Mouse (Mus musculus): ENCODE results near the gene Eps15. TPM values are rescaled to one million over a fixed set of nuclear protein-coding genes. Genes with fewer than 3 reads are reported as not detected.

Gene Eps15
- polyA plus RNA-seq, 1 experiment = 5.9 TPM

DNA sequence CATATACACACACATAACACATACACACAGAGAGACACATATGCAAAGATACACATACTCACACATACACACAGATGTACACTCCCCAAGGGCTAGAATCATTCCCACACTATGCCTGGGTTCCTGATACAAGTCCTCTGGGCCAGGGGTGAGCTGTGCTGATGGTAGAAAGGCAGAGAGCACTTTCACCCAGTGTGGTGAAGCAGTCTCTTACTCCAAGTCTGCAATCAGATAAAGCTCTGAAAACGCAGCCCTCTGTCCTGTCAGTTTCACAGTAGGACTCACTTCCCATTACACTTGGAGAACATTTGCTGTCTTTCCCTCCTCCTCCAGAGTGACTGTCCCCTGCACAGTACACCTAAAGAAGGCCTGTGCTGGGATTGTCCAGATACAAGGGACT lies 147.0 kb downstream of the Eps15 start:
- no peak for DNase-seq (ENCODE audit: low read depth in 1 of 2, low spot score in 2 of 2)
- H3K4me3 ChIP-seq (ENCODE audit: extremely low read depth, insufficient read depth, insufficient read length) = no peak overlapping the region
- 58% methylated on average over 1 of the region's 1 CpGs for WGBS
- H3K27ac ChIP-seq (ENCODE audit: insufficient read depth, low read length) = no peak overlapping the region
- no peaks in the 10 kb centered on the region for H3K4me1 ChIP-seq (ENCODE audit: control insufficient read depth, insufficient read depth, insufficient read length)
- H3K36me3 ChIP-seq (ENCODE audit: control insufficient read depth, insufficient read depth, low read length) = no peaks in the 10 kb centered on the region
- H3K27me3 ChIP-seq (ENCODE audit: control insufficient read depth, insufficient read depth, low read length) = no peaks in the 10 kb centered on the region
- TF ChIP-seq POLR2A (IDR thresholded peaks at IDR 0.05; ENCODE audit: low read depth, low read length) = no peak
- no peak for TF ChIP-seq CTCF (IDR thresholded peaks at IDR 0.05; ENCODE audit: extremely low read depth, insufficient read depth, insufficient read length, insufficient replicate concordance)

DNA sequence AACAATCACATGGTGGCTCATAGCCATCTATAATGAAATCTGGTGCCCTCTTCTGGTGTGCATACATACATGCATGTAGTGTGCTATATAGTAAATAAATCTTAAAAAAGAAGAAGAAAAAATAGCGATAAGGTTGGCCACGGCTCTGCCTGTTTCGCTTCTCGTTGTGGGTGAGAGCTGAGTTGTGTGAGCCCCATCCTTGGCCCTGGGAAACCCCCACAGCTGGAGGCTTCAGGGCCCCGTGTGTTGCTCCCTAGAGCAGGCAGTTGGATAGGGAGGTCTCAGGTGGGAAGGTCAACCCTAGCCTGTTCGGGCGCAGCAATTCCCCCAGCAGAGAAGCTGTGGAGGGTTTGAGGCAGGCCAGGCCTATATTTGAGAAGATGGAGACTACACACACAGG lies 150.2 kb downstream of the Eps15 start:
- DNase-seq (ENCODE audit: low read depth in 1 of 2, low spot score in 2 of 2) = no peak
- 61% methylated on average over 7 of the region's 7 CpGs for WGBS
- H3K27ac ChIP-seq (ENCODE audit: insufficient read depth, low read length) = no peak overlapping the region

GRCm38 (mm10) chr4:109430854-109431253 lies 150.8 kb downstream of the Eps15 start:
- H3K27me3 ChIP-seq (ENCODE audit: control insufficient read depth, insufficient read depth, low read length) = no peaks in the 10 kb centered on the region
- no peaks in the 10 kb centered on the region for H3K36me3 ChIP-seq (ENCODE audit: control insufficient read depth, insufficient read depth, low read length)
- 40% methylated on average over 13 of the region's 13 CpGs for WGBS
- DNase-seq (ENCODE audit: low read depth in 1 of 2, low spot score in 2 of 2) = peak; percentile 12 to 55
- no peak overlapping the region for H3K4me3 ChIP-seq (ENCODE audit: extremely low read depth, insufficient read depth, insufficient read length)
- no peak overlapping the region for H3K27ac ChIP-seq (ENCODE audit: insufficient read depth, low read length)
- peak; percentile 65; the same call in 1 of the 2 replicates for TF ChIP-seq CTCF (IDR thresholded peaks at IDR 0.05; ENCODE audit: extremely low read depth, insufficient read depth, insufficient read length, insufficient replicate concordance)
- TF ChIP-seq POLR2A (IDR thresholded peaks at IDR 0.05; ENCODE audit: low read depth, low read length) = no peak
- H3K4me1 ChIP-seq (ENCODE audit: control insufficient read depth, insufficient read depth, insufficient read length) = no peaks in the 10 kb centered on the region

More for the DNA sequence above, 150.2 kb downstream of the Eps15 start:
- no peaks in the 10 kb centered on the region for H3K36me3 ChIP-seq (ENCODE audit: control insufficient read depth, insufficient read depth, low read length)
- H3K4me1 ChIP-seq (ENCODE audit: control insufficient read depth, insufficient read depth, insufficient read length) = no peaks in the 10 kb centered on the region
- TF ChIP-seq CTCF (IDR thresholded peaks at IDR 0.05; ENCODE audit: extremely low read depth, insufficient read depth, insufficient read length, insufficient replicate concordance) (no peak), POLR2A (IDR thresholded peaks at IDR 0.05; ENCODE audit: low read depth, low read length) (no peak)
- no peak overlapping the region for H3K4me3 ChIP-seq (ENCODE audit: extremely low read depth, insufficient read depth, insufficient read length)
- H3K27me3 ChIP-seq (ENCODE audit: control insufficient read depth, insufficient read depth, low read length) = no peaks in the 10 kb centered on the region

DNA sequence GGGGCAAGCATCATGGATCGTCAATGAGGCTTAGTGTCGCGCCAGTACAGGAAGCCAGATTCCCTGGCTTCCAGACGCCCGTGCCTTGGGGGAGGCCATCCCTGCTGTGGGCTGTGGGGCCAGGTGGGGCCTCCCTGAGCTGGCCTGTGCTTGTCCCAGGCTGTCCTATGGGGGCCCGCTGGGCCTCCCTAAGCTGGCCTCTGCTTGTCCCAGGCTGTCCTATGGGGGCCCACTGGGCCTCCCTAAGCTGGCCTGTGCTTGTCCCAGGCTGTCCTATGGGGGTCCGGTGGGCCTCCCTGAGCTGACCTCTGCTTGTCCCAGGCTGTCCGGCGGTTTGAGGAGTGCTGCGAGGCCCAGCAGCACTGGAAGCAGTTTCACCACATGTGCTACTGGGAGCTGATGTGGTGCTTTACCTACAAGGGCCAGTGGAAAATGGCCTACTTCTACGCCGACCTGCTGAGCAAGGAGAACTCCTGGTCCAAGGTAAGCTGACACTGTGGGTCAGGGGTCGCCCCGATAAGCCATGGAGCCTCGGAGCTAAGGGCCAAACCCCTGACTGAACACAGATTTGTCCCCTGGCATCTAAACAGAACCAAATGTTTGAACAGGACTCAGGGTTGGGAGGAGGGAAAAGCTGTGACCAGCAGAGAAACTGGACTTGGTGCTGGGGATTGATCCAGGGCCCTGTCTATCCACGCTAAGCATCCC lies 152.8 kb downstream of the Eps15 start:
- Histone ChIP-seq H3K36me3 (ENCODE audit: control insufficient read depth, insufficient read depth, low read length) (no peaks in the 10 kb centered on the region), H3K27me3 (ENCODE audit: control insufficient read depth, insufficient read depth, low read length) (no peaks in the 10 kb centered on the region), H3K27ac (ENCODE audit: insufficient read depth, low read length) (no peak overlapping the region), H3K4me3 (ENCODE audit: extremely low read depth, insufficient read depth, insufficient read length) (no peak overlapping the region), H3K4me1 (ENCODE audit: control insufficient read depth, insufficient read depth, insufficient read length) (no peaks in the 10 kb centered on the region)
- no peak for DNase-seq (ENCODE audit: low read depth in 1 of 2, low spot score in 2 of 2)
- TF ChIP-seq CTCF (IDR thresholded peaks at IDR 0.05; ENCODE audit: extremely low read depth, insufficient read depth, insufficient read length, insufficient replicate concordance) (no peak), POLR2A (IDR thresholded peaks at IDR 0.05; ENCODE audit: low read depth, low read length) (no peak)
- WGBS = 92% methylated on average over 16 of the region's 16 CpGs

DNA sequence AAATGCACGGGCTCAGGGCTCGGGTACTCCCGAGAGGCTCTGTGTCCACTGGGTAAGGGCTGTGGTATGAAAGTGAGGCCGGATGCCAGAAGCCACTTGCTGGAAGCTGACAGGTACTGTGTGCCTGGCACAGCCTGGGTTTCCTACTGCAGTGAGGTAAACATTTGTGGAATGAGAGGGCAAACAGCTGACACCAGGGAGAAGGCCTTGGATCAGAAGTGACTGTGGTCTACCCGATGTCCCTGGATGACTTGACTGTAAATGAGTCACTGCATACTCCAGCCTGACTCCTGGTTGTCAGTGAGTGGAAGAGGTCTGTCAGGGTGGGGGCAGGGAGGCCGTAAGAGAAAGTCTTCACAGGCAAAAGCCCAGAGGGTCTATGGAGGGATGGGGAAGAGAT lies 153.6 kb downstream of the Eps15 start:
- Histone ChIP-seq H3K36me3 (ENCODE audit: control insufficient read depth, insufficient read depth, low read length) (no peaks in the 10 kb centered on the region), H3K4me1 (ENCODE audit: control insufficient read depth, insufficient read depth, insufficient read length) (no peaks in the 10 kb centered on the region), H3K27ac (ENCODE audit: insufficient read depth, low read length) (no peak overlapping the region), H3K4me3 (ENCODE audit: extremely low read depth, insufficient read depth, insufficient read length) (no peak overlapping the region), H3K27me3 (ENCODE audit: control insufficient read depth, insufficient read depth, low read length) (no peaks in the 10 kb centered on the region)
- DNase-seq (ENCODE audit: low read depth in 1 of 2, low spot score in 2 of 2) = no peak
- TF ChIP-seq POLR2A (IDR thresholded peaks at IDR 0.05; ENCODE audit: low read depth, low read length) (no peak), CTCF (IDR thresholded peaks at IDR 0.05; ENCODE audit: extremely low read depth, insufficient read depth, insufficient read length, insufficient replicate concordance) (no peak)
- 86% methylated on average over 6 of the region's 6 CpGs for WGBS

GRCm38 (mm10) chr4:109434256-109434655 lies 154.2 kb downstream of the Eps15 start:
- no peak overlapping the region for H3K27ac ChIP-seq (ENCODE audit: insufficient read depth, low read length)
- no peak for DNase-seq (ENCODE audit: low read depth in 1 of 2, low spot score in 2 of 2)
- WGBS = 88% methylated on average over 1 of the region's 1 CpGs
- no peak for TF ChIP-seq POLR2A (IDR thresholded peaks at IDR 0.05; ENCODE audit: low read depth, low read length)
- TF ChIP-seq CTCF (IDR thresholded peaks at IDR 0.05; ENCODE audit: extremely low read depth, insufficient read depth, insufficient read length, insufficient replicate concordance) = no peak
- H3K4me1 ChIP-seq (ENCODE audit: control insufficient read depth, insufficient read depth, insufficient read length) = no peaks in the 10 kb centered on the region
- H3K27me3 ChIP-seq (ENCODE audit: control insufficient read depth, insufficient read depth, low read length) = no peaks in the 10 kb centered on the region
- H3K36me3 ChIP-seq (ENCODE audit: control insufficient read depth, insufficient read depth, low read length) = no peaks in the 10 kb centered on the region
- H3K4me3 ChIP-seq (ENCODE audit: extremely low read depth, insufficient read depth, insufficient read length) = no peak overlapping the region

Other genes with a start within 250 kb of the Eps15 start
- 63.5 and 67.8 TPM in 2 replicates for gene Osbpl9, start 78.0 kb upstream of the Eps15 start, polyA plus RNA-seq (2012; rRNA removed)
- gene Calr4, start 45.8 kb upstream of the Eps15 start, polyA plus RNA-seq (2012; rRNA removed) = not detected in 2 replicates
- 4.3 and 5.5 TPM in 2 replicates for gene Ttc39a, start 126.4 kb downstream of the Eps15 start, polyA plus RNA-seq (2012; rRNA removed)
- 26.3 and 27.2 TPM in 2 replicates for gene Rnf11, start 204.5 kb downstream of the Eps15 start, polyA plus RNA-seq (2012; rRNA removed)